Mouse (Mus musculus): ENCODE measurements around the gene Lmf1. TPM values are rescaled to one million over a fixed set of nuclear protein-coding genes. Genes with fewer than 3 reads are reported as not detected.

Gene Lmf1
- polyA plus RNA-seq (2014; fragmentation: Nextera tagmentation; extraction: Ambion mirVana), result 23.1 and 26.9 TPM in 2 replicates

DNA sequence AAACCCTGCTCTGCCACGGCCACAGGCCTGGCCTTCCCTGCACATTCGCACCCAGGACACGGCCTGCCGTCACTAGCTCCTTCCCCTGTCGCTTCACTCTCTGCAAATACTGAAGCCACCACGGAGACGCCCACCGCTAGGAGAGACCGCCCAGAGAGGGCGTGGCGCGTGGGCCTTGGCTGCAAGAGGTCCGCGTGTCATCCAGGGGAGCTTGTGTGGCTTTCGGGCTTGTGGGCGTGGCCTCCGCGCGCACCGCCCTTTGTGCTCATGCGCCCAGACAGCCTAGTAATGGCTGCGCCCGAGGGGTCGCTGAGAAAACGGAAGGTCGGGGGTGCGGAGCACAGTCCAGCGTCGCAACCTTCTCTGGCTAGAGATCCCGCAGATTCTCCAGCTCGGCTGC, at the start of gene Lmf1:
Gene Lmf1, plus strand, starts transcription at position 166 of the 400 bp plus-strand sequence.
- ATAC-seq (ENCODE audit: low FRiP score) (peak; percentile 96), DNase-seq (ENCODE audit: low spot score) (peak; percentile 98)
- Histone ChIP-seq H3K27ac (ENCODE audit: low read depth, low read length) (peak within 1 kb of the TSS; percentile 61), H3K9ac (ENCODE audit: low read depth, low read length) (peak within 1 kb of the TSS; percentile 69), H3K4me3 (ENCODE audit: low read depth, low read length) (peak within 1 kb of the TSS; percentile 63), H3K27me3 (ENCODE audit: control insufficient read depth, insufficient read depth, low read length) (no peaks in the 10 kb centered on the region), H3K4me2 (replicated peaks; ENCODE audit: low read depth, low read length) (peak within 1 kb of the TSS; percentile 61), H3K9me3 (ENCODE audit: control insufficient read depth, low read length) (no peaks in the 10 kb centered on the region), H3K36me3 (ENCODE audit: control insufficient read depth, insufficient read depth, low read length) (no peaks in the 10 kb centered on the region), H3K4me1 (replicated peaks; ENCODE audit: control insufficient read depth, insufficient read depth, low read length) (peaks cover 6% of the 10 kb centered on the region; the same call in 1 of the 2 replicates)
- WGBS, result under 1% methylated on average over 30 of the region's 31 CpGs

DNA sequence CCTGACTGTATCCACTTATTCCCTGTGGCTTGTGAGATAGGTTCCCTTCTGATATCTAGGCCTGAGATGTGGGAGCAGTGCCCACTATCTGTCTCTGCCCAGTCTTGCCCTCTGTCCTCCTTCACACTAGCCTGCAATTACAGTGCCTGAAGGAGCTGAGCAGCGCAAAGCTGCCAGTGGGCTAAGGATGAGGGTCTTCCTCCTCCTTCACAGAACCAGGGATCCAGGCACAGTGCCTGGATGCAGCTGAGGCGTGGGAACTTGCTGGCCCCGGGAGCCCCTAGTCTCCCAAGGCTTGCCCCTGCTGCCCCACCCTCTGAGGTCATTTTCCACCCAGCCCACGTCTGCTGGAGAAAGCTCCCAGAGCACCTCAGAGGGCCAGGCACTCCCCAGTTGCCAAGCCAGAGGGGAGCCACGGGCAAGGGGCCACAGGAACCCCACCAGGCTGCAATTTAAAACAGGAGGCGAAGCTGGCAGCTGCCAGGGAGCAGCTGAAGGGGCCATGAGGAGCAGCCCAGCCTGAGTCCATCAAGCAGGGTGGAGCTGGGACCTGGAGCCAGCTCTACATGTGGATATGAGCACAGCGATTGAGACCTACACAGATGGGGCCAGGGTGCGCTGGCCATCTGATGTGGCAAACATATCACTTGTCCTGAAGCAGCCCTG, 48.4 kb upstream of the Lmf1 start:
- H3K4me3 ChIP-seq (ENCODE audit: low read depth, low read length), result no peak overlapping the region
- H3K4me1 ChIP-seq (replicated peaks; ENCODE audit: control insufficient read depth, insufficient read depth, low read length), result no peaks in the 10 kb centered on the region
- H3K4me2 ChIP-seq (replicated peaks; ENCODE audit: low read depth, low read length), result no peak overlapping the region
- 73% methylated on average over 8 of the region's 8 CpGs for WGBS
- no peak for DNase-seq (ENCODE audit: low spot score)
- no peak for ATAC-seq (ENCODE audit: low FRiP score)
- no peak overlapping the region for H3K9ac ChIP-seq (ENCODE audit: low read depth, low read length)
- H3K27ac ChIP-seq (ENCODE audit: low read depth, low read length), result no peak overlapping the region
- H3K36me3 ChIP-seq (ENCODE audit: control insufficient read depth, insufficient read depth, low read length), result no peaks in the 10 kb centered on the region
- H3K9me3 ChIP-seq (ENCODE audit: control insufficient read depth, low read length), result no peaks in the 10 kb centered on the region
- H3K27me3 ChIP-seq (ENCODE audit: control insufficient read depth, insufficient read depth, low read length), result no peaks in the 10 kb centered on the region

DNA sequence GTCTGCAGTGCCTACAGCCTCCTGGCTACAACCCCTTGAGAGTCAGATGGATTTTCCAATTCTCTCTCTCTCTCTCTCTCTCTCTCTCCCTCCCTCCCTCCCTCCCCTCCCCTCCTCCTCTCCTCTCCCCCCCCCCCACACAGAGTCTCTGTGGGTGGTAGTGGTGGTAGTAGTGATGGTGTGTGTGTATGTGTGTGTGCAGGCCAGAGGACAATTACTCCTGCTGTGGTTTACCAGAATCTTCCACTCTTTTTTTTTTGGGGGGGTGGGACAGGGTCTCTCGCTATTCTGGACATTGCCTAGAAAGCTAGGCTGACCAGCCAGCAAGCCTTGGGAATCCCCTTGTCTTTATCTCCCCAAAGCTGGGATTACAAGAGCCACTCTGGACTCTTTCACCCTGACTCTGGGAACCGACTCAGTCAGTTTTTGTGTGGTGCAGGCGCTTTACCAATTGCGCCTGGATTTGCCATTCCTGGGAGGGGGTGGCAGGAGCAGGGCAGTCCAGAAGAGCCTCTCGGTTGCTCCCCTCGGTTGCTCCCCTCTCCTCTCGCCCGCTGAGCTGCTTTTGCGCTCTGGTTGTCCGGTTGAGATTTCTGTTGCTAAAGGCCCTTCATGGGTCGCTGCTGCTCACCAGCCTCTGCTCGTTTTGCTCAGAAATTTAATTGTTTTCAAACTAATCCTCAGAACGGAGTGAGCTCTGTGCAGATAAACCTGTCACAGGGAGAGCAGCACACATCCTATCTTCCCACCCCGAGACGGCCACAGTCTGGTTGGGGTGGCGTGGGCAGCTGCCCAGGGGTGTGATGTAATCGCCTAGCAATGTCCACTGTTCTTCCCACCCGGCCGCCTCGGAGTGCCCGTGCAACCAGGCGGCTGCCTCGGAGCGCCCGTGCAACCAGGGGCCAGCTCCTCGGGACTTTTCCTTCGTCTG, 39.7 kb upstream of the Lmf1 start:
- Histone ChIP-seq H3K4me2 (replicated peaks; ENCODE audit: low read depth, low read length) (0 out of 2 replicates have a peak overlapping the region, but pooled peaks have one; percentile 11), H3K9me3 (ENCODE audit: control insufficient read depth, low read length) (no peaks in the 10 kb centered on the region), H3K4me3 (ENCODE audit: low read depth, low read length) (no peak overlapping the region), H3K9ac (ENCODE audit: low read depth, low read length) (peak overlapping the region; percentile 19; the same call in 1 of the 2 replicates), H3K36me3 (ENCODE audit: control insufficient read depth, insufficient read depth, low read length) (no peaks in the 10 kb centered on the region), H3K27ac (ENCODE audit: low read depth, low read length) (no peak overlapping the region; the same call in 1 of the 2 replicates), H3K4me1 (replicated peaks; ENCODE audit: control insufficient read depth, insufficient read depth, low read length) (peaks cover 3% of the 10 kb centered on the region; the same call in 1 of the 2 replicates), H3K27me3 (ENCODE audit: control insufficient read depth, insufficient read depth, low read length) (no peaks in the 10 kb centered on the region)
- DNase-seq (ENCODE audit: low spot score) (peak; percentile 36), ATAC-seq (ENCODE audit: low FRiP score) (no peak)
- 48% methylated on average over 27 of the region's 27 CpGs for WGBS

DNA sequence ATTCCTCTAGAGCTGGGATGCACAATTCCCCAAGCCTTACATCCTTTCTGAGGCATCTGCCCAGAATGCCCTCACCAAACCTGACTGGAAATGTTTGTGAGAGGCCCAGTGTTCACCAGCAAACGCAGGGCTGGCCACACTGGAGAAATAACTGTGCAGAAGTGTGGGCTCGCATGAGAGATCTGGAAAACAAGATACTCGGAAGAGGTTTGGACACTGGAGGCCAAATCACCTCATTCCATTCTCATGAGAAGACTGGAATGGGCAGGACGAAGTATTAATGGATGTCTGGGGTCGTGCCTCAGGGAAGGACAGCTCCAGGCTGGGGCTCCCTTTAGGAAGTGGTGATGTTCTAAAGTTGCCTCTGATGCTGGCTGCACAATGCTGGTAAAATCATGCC, 38.2 kb upstream of the Lmf1 start:
- no peak overlapping the region for H3K4me3 ChIP-seq (ENCODE audit: low read depth, low read length)
- H3K4me2 ChIP-seq (replicated peaks; ENCODE audit: low read depth, low read length), result no peak overlapping the region
- no peaks in the 10 kb centered on the region for H3K9me3 ChIP-seq (ENCODE audit: control insufficient read depth, low read length)
- 83% methylated on average over 5 of the region's 5 CpGs for WGBS
- H3K27ac ChIP-seq (ENCODE audit: low read depth, low read length), result no peak overlapping the region
- DNase-seq (ENCODE audit: low spot score), result no peak
- no peaks in the 10 kb centered on the region for H3K36me3 ChIP-seq (ENCODE audit: control insufficient read depth, insufficient read depth, low read length)
- no peak for ATAC-seq (ENCODE audit: low FRiP score)
- H3K27me3 ChIP-seq (ENCODE audit: control insufficient read depth, insufficient read depth, low read length), result no peaks in the 10 kb centered on the region
- H3K4me1 ChIP-seq (replicated peaks; ENCODE audit: control insufficient read depth, insufficient read depth, low read length), result peaks cover 3% of the 10 kb centered on the region; the same call in 1 of the 2 replicates
- no peak overlapping the region for H3K9ac ChIP-seq (ENCODE audit: low read depth, low read length)

DNA sequence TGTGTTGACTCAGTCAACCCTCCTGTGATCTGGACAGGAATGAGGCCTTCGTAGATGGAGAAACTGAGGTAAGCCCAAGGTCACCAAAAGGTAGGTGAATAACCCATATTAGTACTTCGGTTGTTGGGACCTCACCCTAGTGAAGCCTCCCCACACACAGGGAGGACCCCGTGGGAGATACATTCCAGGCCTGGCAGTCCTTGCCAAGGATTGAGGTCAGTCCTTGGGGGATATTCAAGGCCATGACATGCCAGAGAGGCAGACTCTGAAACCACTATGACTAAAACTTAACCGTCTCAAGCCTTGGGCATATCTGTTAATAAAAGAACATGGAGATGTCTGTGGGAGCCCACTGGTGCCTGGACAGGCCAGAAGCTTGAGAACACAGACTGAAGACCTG, 37.1 kb upstream of the Lmf1 start:
- H3K27ac ChIP-seq (ENCODE audit: low read depth, low read length), result no peak overlapping the region
- H3K9ac ChIP-seq (ENCODE audit: low read depth, low read length), result no peak overlapping the region
- H3K4me3 ChIP-seq (ENCODE audit: low read depth, low read length), result no peak overlapping the region
- 89% methylated on average over 4 of the region's 4 CpGs for WGBS
- DNase-seq (ENCODE audit: low spot score), result no peak
- no peak overlapping the region for H3K4me2 ChIP-seq (replicated peaks; ENCODE audit: low read depth, low read length)
- H3K27me3 ChIP-seq (ENCODE audit: control insufficient read depth, insufficient read depth, low read length), result no peaks in the 10 kb centered on the region
- ATAC-seq (ENCODE audit: low FRiP score), result no peak
- H3K4me1 ChIP-seq (replicated peaks; ENCODE audit: control insufficient read depth, insufficient read depth, low read length), result peaks cover 3% of the 10 kb centered on the region; the same call in 1 of the 2 replicates
- no peaks in the 10 kb centered on the region for H3K9me3 ChIP-seq (ENCODE audit: control insufficient read depth, low read length)
- no peaks in the 10 kb centered on the region for H3K36me3 ChIP-seq (ENCODE audit: control insufficient read depth, insufficient read depth, low read length)

DNA sequence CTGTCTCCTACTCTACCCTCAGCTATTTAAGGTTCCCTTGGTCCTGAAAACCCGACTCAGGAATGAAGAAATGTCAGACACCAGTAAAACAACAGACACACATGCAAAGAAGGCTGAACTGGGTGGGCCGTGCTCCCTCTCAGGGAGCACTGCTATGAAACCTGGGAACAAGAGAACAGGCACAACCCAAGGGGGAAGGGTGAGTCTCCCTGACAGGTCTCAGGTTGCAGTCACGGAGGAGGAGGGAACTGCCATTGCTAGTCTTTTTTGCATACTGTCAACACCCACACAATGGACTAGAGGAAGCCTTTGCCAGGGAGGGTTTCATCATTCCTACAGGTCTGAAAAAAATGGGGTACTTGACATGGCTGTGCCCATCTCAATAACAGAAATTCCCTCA, 31.9 kb upstream of the Lmf1 start:
- H3K4me3 ChIP-seq (ENCODE audit: low read depth, low read length), result no peak overlapping the region
- no peaks in the 10 kb centered on the region for H3K4me1 ChIP-seq (replicated peaks; ENCODE audit: control insufficient read depth, insufficient read depth, low read length)
- ATAC-seq (ENCODE audit: low FRiP score) (no peak), DNase-seq (ENCODE audit: low spot score) (no peak)
- no peaks in the 10 kb centered on the region for H3K27me3 ChIP-seq (ENCODE audit: control insufficient read depth, insufficient read depth, low read length)
- no peaks in the 10 kb centered on the region for H3K36me3 ChIP-seq (ENCODE audit: control insufficient read depth, insufficient read depth, low read length)
- no peaks in the 10 kb centered on the region for H3K9me3 ChIP-seq (ENCODE audit: control insufficient read depth, low read length)
- H3K27ac ChIP-seq (ENCODE audit: low read depth, low read length), result no peak overlapping the region
- no peak overlapping the region for H3K9ac ChIP-seq (ENCODE audit: low read depth, low read length)
- H3K4me2 ChIP-seq (replicated peaks; ENCODE audit: low read depth, low read length), result no peak overlapping the region
- WGBS, result 48% methylated on average over 3 of the region's 3 CpGs

DNA sequence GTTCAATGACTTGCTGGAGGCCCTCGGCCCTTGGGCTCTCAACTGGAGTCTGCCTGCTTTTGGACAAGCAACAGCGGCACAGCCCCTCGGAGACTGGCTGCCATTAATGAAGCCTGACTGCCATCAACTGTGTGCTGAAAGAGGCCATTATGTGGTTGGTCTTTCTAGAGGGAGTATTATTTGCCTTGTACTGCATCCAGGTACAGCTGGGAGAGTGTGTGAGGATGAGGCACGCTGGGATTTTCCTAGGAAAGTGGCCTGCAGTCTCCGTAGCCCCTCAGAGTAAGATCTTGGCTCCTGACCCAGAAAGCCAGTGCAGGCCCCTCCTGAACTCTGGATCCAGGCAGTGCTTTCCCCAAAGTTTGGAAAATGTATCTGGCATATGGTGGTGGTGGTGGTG, 28.9 kb upstream of the Lmf1 start:
- DNase-seq (ENCODE audit: low spot score) (no peak), ATAC-seq (ENCODE audit: low FRiP score) (no peak)
- Histone ChIP-seq H3K4me2 (replicated peaks; ENCODE audit: low read depth, low read length) (no peak overlapping the region), H3K9me3 (ENCODE audit: control insufficient read depth, low read length) (no peaks in the 10 kb centered on the region), H3K27ac (ENCODE audit: low read depth, low read length) (no peak overlapping the region), H3K4me3 (ENCODE audit: low read depth, low read length) (no peak overlapping the region), H3K9ac (ENCODE audit: low read depth, low read length) (no peak overlapping the region), H3K27me3 (ENCODE audit: control insufficient read depth, insufficient read depth, low read length) (0 out of 2 replicates have a peak, but pooled peaks cover 2% of the 10 kb centered on the region), H3K36me3 (ENCODE audit: control insufficient read depth, insufficient read depth, low read length) (no peaks in the 10 kb centered on the region), H3K4me1 (replicated peaks; ENCODE audit: control insufficient read depth, insufficient read depth, low read length) (no peaks in the 10 kb centered on the region)
- WGBS, result 89% methylated on average over 5 of the region's 5 CpGs

DNA sequence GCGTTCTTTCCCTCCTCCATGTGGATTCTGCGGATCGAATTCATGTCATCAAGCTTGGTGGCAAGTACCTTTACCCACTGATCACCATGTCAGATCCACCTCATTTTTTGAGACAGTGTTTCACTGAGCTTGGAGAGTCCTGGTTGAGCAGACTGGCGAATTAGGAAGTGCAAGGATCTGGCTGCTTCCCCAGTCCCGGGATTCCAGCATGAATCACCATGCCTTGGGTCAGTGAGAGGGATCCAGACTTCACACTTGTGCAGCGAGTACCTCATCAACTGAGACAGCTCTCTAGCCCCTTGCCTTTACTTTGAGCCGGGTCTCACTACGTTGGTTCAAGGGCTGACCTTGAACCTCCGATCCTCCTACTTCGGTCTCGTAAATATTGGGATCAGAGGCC, 27.6 kb upstream of the Lmf1 start:
- no peak overlapping the region for H3K4me2 ChIP-seq (replicated peaks; ENCODE audit: low read depth, low read length)
- H3K9ac ChIP-seq (ENCODE audit: low read depth, low read length), result no peak overlapping the region
- H3K36me3 ChIP-seq (ENCODE audit: control insufficient read depth, insufficient read depth, low read length), result no peaks in the 10 kb centered on the region
- 91% methylated on average over 11 of the region's 11 CpGs for WGBS
- peaks cover 7% of the 10 kb centered on the region; the same call in 1 of the 2 replicates for H3K4me1 ChIP-seq (replicated peaks; ENCODE audit: control insufficient read depth, insufficient read depth, low read length)
- no peak overlapping the region for H3K4me3 ChIP-seq (ENCODE audit: low read depth, low read length)
- H3K27ac ChIP-seq (ENCODE audit: low read depth, low read length), result no peak overlapping the region
- H3K9me3 ChIP-seq (ENCODE audit: control insufficient read depth, low read length), result no peaks in the 10 kb centered on the region
- no peak for ATAC-seq (ENCODE audit: low FRiP score)
- H3K27me3 ChIP-seq (ENCODE audit: control insufficient read depth, insufficient read depth, low read length), result 0 out of 2 replicates have a peak, but pooled peaks cover 2% of the 10 kb centered on the region
- no peak for DNase-seq (ENCODE audit: low spot score)

Measured in hindbrain, embryonic 11.5 days (tissue).